Mouse (Mus musculus) left cerebral cortex, adult 18-20 months (tissue): Measurements from ENCODE around the gene Cel. TPM values are rescaled to one million over a fixed set of nuclear protein-coding genes. Genes with fewer than 3 reads are reported as not detected.
A peak's percentile ranks its signal among the peaks of the same experiment; 100 is the strongest.

Source experiments
- DNase-seq, 2 experiments: peaks; one replicate each; pipeline ENCODE4 v3.0.0; 2021 to 2022; ENCODE audit warnings: low spot score in 2 of 2, mixed read lengths in 1 of 2
- long read RNA-seq, 2 experiments: library from polyadenylated mRNA; stranded (forward); transcript quantifications; one replicate each; pipeline ENCODE4 v2.0.0; 2021
- total RNA-seq, 2 experiments: library from RNA; stranded (reverse); gene quantifications; 2 replicates each; pipeline ENCODE4 v1.2.3; 2021

The Cel gene
- not detected for total RNA-seq
- long read RNA-seq, experiment 1: 0 reads
- long read RNA-seq, experiment 2: 0 reads

DNA sequence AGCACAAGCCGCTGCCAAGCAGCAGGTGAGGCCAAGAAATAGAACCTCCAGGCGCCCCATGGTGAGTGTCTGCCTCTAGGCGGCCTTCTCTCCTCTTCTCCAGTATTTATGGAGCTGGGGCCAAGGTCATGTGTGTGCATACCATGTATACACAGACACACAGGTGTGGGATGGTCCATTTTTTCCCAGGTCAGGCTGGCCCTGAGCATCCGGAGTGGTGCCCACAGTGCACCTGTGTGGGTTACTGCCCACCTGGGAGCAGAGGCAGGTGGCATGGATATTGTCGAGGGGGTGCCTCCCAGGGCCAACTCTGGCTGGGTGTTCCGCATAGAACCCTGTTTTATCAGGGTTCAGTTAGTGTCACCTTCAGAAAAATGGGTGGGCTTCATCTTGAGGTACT lies at the start of gene Cel:
TSS of gene Cel (minus strand) at position 101 of the 400 bp plus-strand sequence.
- DNase-seq: no peak

DNA sequence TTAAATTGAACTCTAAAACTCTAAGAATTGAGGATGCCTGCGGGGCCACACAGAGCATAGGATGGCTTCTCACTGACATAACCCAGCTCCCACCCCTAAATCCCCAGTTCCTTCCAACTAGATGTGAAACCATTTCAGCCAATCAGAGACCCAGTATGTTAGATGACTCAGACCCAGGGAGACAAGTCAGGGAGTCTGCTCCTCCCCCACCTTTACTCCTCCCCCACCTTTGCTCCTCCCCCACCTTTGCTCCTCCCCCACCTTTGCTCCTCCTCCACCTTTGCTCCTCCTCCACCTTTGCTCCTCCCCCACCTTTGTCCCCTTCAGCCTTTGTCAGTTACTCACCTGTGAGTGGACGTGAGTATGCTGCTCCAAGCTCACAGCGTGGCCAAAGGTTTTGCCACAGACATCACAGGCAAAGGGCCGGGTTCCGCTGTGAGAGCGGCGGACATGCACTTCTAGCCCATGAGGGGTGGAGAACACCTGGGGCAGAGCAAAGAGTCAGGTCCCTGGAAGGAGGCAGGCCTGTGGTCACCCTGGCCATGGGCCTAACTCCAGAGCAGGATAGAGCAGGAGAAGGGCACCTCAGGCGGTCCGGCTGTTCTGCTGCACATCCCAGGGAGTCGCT lies 49.3 kb upstream of the Cel start:
- DNase-seq: no peak

DNA sequence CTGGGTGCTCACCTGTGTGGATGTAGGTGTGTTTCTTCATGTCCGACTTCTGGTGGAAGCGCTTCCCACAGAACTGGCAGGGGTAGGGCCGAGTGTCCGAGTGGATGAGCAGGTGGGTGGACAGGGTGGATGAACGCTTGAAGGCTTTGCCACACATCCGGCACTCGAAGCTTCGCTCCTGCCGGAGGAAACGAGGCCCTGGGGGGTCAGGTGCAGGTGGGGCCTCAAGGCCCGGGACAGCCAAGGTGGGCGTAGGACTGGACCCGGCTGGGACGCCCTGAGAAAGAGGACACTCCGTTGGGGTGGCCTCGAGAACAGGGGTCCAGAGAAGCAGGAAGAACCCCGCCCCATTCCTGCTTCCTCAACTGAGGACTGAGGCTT lies 48.2 kb upstream of the Cel start:
- DNase-seq: no peak

DNA sequence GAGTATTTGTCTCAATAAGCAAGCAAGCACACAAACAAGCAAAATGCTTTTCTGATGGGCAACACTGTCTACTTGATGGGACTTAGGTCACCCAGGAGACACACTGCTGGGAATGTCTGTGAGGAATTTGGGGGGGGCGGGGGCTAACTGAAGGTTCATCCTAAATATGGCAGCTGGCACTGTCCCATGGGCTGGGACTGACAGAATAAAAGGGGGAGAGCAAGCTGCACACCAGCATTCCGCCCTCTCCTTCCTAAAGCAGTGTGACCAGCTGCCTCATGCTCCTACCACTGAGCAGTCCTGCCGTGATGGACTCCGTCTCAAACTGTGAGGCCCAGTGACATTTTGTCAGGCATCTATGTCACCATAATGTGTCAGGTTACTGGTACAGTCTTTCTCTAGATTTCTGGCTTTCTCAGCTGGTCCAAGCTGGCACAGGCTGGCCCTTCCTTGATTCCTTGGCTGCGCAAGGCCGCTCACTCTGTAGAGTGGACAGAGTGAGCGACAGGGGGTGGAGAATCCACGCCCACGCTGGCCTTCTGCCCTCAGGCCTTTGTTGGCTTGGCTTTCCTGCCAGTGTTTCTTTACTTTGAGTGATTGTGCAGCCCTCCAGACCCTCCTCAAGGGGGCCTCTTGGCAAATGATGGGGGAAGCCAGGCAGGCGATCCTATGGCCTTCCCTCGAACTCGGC lies 47.7 kb upstream of the Cel start:
- no peak for DNase-seq

DNA sequence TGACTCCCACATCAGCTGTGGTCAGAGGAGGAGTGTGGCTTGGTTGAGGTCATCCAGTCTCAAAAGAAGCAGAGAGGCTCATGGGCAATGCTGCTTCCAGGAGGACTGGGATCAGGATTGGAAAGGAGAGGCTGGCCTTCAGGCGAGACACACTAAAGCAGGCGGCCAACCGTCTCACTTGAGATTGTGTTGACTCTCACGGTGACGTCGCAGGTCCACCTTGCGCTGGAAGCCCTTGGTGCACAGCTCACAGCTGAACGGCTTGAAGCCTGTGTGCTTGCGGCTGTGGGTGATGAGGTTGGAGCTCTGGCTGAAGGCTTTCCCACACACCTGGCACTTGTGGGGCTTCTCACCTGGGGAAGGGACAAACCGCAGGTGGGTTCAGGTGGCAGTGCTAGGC lies 46.6 kb upstream of the Cel start:
- no peak for DNase-seq

DNA sequence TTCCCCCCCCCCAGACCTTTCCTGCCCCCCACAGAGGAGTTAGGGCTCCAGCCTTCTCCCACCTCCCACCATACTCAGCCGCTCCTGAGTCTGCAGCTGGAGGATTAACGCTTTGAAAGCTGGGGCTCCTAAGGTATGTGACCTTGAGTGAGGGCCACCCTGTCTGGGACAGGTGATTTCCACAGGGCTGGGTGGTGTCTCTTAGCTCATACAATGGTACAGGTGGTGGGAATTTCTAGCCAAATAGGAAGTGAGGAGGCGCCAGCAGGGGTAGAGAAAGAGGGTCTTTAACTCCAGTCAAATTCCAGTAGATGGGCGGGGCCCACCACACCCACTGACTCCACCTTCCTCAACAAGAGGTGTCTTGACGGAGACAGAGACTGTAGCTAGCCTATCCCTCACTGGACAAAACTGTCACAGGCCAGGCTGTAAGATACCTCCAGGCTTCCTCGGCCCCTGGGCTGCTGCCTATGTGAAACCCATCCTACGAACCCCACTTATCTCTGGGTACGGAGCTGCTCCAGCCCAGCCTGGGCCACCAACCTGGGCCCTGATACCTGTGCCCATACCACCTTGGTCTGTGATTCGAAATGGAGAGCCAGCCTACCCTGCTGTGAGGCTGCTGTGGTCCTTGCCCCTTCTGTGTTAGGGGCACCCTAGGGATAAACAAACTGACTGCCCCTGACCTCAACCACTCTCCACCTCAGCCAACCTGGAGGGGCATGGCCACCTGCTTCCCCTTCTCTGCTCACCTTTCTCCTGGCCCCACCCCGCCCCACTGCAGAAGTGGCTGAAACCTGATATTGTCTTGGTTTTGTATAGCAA lies 44.4 kb upstream of the Cel start:
- DNase-seq: no peak

DNA sequence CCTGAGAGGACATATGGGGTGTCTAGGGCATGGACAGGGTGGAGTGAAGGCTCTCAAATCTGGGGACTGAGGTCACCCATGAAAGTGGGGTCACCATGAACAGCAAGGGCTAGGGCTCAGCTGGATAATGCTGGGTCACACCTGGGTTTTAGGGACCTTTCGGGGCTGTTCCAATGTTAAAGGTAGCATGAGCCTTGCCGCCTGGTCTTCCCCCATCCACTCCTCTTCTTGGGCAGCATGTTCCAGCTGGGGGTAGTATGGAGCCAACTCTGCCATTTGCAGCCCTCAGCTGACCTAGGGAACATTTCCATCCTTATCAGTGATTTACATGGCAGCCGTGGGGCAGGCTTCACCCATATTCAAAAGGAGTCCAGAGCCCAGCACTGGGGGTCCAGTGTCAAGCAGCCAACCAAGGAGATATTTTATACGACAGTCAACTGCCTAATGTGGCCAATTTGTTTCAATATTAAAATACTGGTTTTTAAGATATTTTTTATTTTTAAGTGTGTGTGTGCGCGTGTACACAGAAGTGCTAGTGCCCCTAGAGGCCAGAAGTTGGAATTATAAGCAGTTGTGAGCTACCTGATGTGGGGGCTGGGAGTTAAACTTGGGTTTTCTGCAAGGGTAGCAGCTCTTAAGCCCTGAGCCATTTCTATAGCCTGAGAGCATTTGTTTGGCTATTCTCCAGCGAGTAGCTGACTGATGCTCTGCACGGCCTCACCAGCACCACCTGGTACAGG lies 43.6 kb upstream of the Cel start:
- no peak for DNase-seq

DNA sequence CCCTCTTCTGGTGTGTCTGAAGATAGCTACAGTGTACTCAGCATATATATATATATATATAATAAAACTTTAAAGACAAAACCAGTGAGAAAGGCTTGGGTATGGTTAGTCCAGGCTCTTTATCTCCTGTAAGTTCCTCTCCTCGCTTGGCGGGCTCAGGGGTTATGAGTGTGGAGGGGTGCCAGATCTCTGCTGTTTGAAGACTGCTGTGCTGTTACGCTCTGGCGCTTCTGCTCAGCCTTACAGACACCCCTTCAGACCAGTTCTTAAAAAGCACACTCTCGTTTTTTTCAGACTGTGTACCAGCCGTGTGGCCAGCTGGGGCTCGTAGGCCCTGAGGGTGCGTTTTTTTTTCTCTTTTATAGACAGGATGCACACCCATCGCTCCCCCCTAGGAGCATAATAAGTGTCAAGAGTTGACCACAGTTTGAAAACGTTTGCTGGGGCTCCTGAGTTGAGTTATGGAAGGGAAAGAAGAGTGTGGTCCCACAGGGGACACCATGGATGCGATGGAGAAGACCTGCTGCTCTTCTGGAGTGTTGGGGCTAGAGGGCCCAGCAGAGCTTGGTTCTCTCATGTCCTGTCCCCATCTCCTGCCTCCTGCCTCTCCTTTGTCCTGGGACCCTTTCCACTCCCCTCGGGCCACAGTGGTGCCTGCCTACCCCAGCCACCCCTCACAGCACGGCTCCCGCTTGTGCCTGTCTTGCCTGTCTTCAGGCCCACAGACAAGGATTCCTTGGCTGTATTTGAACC lies 42.8 kb upstream of the Cel start:
- DNase-seq: no peak

DNA sequence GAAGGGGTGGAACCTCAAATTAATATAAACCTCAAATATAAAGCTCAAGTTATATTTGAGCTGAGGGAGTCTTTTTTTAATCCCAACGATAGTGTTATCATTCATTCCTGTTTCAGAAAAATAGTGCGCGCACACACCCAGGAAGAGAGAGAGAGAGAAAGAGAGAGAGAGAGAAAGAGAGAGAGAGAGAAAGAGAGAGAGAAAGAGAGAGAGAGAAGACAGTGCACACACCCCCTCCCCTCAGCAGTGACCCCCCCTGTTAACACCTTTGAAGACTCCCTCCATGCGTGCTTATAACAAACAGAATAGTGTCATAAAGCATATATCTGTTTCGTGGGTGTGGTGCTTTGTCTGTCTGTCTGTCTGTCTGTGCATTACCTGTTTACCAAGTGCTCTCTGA lies 40.3 kb upstream of the Cel start:
- no peak for DNase-seq

DNA sequence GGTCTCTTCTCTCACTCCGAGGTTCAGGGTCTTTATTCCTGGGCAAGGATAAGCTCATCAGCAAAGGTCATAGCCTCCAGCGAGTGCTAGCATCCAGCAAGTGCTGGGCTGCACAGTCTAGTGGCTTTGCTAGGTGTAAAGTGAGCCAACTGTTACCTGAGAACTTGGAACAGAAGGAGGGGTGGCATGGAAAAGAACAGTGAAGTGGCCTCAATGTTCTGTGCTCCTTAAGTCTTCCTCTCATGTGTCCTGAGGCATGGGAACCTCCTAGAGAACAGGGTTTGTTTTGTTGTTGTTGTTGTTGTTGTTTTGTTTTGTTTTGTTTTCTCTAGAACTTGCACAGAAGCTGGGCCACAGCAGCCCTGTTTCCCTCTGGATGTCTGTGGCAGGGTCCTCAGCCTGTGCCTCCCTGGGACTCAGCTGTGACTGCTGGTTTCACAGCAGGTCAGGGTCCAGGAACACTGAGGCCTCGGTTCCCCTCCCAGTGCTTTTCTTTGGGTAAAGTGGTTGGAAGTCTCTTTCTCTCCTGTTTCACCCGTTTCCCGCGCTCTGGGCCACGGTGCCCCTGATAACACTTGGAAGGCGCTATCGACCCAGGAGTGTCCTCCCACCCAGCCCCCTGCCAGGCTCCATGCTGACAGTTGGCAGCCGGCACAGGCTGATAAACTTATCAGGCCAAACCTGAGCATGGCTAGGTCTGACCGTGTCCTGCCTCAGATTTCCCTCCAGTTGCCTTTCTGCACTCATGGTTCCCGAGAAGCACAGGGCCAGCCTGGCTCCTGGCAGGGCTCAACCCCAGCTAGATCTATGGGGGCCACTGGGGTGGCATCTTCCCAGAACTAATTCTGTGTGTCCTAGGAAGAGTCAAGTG lies 38.8 kb upstream of the Cel start:
- DNase-seq: no peak

DNA sequence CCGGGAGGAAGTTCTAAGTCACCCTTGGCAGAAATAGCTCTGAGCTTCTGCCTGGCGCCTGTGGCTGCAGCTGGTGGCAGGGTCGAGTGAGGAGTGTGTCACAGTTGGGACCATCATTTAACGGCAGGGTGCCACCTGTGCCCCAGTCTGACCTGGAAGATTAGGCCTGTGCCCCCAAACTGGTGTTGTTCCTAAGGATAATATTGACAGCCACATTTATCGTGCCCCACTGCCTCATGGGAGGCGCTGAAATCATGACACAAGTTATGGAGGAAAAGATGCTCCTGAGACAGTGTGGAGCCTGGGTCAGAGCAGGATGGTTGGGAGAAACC lies 36.3 kb upstream of the Cel start:
- no peak for DNase-seq

DNA sequence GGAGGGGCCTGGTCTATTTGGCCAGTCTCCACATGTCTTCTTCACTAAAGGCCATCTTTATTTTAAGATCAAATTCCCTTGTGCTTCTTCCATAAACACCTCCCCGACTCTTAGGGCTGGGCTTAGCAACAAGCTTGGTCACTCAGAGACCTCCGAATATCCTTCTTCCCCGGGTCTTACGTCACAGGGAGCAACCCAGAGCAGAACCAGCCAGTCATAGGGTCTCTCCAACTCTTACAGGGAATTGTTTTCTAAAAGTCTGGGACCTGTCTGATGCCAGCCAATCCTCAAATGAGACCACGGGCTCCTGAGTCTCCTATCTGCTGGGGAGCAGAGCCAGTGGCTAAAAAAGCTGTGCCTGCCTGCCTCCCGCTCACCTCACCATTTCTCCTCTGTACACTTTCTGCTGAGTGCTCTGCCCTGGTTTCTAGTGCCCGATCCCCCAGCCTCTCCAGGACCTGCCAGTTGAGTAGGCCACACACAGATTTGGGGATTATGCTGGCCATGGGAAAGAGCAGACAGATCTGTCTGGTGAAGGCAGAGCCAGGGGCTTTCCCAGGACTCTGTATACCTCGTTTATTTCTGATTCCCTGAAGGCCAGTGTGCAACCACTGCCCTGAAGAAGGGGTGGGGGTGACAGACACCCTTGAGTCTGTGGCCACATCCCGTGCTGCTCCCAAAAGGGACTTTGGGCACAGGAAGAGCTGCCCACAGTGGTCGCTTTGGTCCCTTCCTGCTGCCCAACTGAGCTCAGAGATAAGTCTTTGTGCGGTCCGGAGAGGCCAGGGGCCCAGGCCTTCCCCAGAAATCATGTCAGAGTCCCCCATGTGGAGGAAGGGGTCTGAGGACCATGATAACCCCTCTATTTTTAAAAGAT lies 35.7 kb upstream of the Cel start:
- DNase-seq: no peak

DNA sequence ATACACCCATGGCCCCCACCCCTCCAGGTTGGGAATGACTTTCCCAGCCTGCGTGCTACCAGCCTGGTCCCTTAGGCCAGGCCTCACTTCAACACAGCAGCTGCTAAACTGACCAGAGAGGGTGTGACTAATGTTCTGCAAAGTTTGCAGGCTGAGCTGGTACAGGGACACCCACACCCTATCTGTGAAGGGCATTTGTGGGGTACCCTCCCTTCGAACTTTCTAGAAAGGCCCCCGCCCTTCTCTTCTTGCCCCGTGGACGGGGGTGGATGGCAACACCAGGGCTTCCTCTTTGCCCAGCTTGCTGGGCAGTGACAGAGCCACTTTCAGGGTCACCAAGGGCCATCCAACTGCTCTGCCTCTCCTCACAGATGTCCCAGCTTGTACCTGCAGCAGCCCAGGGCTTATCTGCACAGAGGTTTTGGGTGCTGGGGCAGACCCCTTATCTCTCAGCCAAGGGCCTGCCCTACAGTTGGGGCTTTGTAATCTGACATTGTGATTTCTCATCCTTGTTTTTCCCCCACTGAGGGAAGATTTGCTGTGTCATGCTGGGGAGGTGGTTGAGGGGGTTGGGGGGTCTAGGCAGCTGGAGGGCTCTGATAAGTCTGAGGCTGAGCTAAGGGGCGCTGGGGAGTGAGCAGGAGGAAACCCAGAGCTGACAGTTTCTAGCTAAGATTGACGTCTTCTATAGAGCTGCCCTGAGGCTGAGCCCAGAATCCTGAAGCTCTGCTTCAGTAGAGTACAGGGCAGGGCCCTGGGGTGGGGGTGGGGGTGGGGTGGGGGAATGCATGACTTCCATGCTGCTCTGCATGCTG lies 34.7 kb upstream of the Cel start:
- DNase-seq: no peak

DNA sequence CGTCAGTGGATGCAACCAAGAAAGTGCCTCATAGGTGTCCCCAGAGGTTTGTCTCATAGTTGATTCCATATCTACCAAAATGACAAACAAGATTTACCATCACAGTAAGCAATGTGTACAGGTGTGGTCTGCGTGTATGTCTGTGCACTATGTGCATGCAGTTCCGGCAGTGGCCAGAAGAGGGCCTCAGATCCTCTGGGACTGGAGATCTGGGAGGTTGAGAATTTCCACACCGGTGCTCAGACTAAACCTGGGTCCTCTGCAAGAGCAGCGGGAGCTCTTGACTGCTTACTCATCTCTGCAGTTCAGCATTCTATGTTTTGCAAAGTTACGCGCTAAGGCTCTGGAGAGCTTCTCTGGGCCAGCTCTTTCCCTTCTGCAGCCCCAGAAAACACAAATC lies 33.8 kb upstream of the Cel start:
- no peak for DNase-seq

DNA sequence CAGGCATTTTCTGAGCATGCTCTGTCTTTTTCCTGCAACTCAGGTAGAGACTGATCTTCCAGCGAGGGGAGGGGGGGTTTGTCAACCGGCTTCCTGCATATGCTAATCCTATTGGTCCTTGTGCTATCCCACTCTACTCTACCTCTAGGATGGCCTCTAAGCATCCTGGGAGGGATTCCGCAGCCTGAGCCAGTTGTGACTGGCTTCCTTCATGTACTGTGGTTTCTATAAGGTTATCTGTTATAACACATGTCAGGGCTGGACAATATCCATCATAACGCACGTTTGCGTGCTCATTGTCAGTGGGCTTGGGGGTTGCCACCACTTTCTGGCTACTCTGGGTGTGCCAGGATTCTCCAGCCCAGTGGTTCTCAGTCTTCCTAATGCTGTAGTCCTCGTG lies 32.8 kb upstream of the Cel start:
- no peak for DNase-seq

DNA sequence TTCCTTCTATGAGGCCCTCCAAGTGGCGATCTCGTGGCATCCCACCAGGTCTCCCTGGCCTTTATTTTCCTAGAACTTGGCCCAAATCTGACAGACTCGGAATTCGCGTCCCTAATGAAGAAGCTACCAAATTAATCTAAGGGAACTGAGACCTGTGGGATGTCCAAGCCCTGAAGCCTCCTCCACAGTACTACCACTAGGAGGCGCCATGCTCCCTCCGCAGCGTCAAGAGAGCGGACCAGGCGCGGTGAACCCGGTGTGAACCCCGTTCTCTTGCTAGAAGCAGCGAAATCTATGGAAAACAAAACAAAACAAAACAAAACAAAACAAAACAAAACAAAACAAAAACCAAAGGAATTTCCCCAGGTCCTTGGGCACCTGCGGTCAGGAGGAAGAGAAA lies 29.6 kb upstream of the Cel start:
- peak; percentile 21 to 54 for DNase-seq

DNA sequence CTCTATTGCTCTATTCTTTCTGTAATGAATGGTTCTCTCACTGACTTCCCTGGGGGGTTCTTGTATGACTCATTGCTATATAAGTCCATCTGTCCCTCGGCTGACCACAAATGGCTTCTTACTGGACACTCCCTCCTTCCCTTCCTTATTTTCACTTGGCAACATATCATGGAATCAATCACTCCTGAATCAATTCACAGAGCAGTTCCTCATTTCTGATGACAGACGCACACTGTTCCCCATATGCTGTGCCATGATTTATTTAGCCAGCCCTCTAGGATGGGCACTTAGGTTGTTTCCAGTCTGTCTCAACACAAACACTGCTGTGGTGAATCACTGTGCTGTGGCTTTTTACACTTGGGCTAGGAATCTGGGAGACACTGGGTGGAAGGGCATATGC lies 28.3 kb upstream of the Cel start:
- no peak for DNase-seq

DNA sequence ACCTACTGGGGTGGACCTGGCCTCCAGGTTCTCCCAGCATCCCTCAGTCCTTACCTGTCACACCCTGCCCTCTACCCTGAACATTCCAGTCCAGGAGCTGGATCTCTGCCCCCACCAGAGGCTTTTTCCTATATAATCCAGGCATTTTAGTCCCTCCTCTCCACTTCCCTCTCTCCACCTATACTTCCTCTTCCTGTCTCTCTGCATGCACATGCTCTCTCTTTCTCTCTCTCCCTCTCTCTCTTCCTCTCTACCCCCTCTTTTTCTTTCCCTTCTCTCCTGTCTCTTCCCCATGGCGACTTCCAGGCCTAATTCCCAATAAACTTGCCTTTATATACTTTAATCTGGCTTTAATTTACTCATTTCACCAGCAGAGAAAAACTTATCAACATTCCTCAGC lies 25.4 kb upstream of the Cel start:
- no peak for DNase-seq
